Comparison of ENCODE assay signal across 10 mouse cellular contexts in genomic region chr15:30647679-30648311, GRCm38 (mm10).
DNase-seq lines count a peak whose midpoint lies in the region; ATAC-seq and TF ChIP-seq lines count a peak whose summit lies in the region.
"Had no signal": no experiment of that assay in that cellular context is flagged by ENCODE, and none has a peak within 500 bp of the region (broad histone marks: within the 10 kb centered on the region; RNA-seq: fewer than 3 reads in every experiment).

No protein-coding gene starts in this region.

- peaks cover 5% of the 10 kb centered on the region; the same call in 1 of the 2 replicates for H3K4me1 ChIP-seq in hindbrain, postnatal 0 days (ENCODE audit: insufficient read depth, low read length)
- H3K4me1 ChIP-seq in hindbrain, embryonic 12.5 days = peaks cover 11% of the 10 kb centered on the region
- peaks cover 17% of the 10 kb centered on the region for H3K4me1 ChIP-seq in midbrain, embryonic 15.5 days
- peaks cover 15% of the 10 kb centered on the region; the same call in 1 of the 2 replicates for H3K4me1 ChIP-seq in midbrain, embryonic 16.5 days (ENCODE audit: control insufficient read depth, insufficient read depth, low read length)
- H3K4me1 ChIP-seq in embryonic facial prominence, embryonic 13.5 days = peaks cover 12% of the 10 kb centered on the region
- peaks cover 8% of the 10 kb centered on the region; the same call in 1 of the 2 replicates for H3K4me1 ChIP-seq in stomach, embryonic 15.5 days

- no peak overlapping the region for H3K9ac ChIP-seq in hindbrain, postnatal 0 days (replicated peaks; ENCODE audit: low read length)
- H3K9ac ChIP-seq in hindbrain, embryonic 12.5 days = no peak overlapping the region
- no peak overlapping the region for H3K9ac ChIP-seq in midbrain, embryonic 15.5 days
- H3K9ac ChIP-seq in midbrain, embryonic 16.5 days (ENCODE audit: low read depth, low read length) = no peak overlapping the region
- H3K9ac ChIP-seq in embryonic facial prominence, embryonic 13.5 days = no peak overlapping the region
- H3K9ac ChIP-seq in stomach, embryonic 15.5 days = no peak overlapping the region

- 39% methylated on average over 7 of the region's 7 CpGs for WGBS in hindbrain, postnatal 0 days
- WGBS in hindbrain, embryonic 12.5 days = 47% methylated on average over 7 of the region's 7 CpGs
- WGBS in midbrain, embryonic 15.5 days = 38% methylated on average over 7 of the region's 7 CpGs
- WGBS in midbrain, embryonic 16.5 days = 41% methylated on average over 7 of the region's 7 CpGs
- 41% methylated on average over 7 of the region's 7 CpGs for WGBS in embryonic facial prominence, embryonic 13.5 days
- 46% methylated on average over 7 of the region's 7 CpGs for WGBS in stomach, embryonic 15.5 days

- H3K9me3 ChIP-seq in hindbrain, postnatal 0 days (ENCODE audit: low read length) = no peaks in the 10 kb centered on the region
- no peaks in the 10 kb centered on the region for H3K9me3 ChIP-seq in hindbrain, embryonic 12.5 days (replicated peaks)
- H3K9me3 ChIP-seq in midbrain, embryonic 15.5 days = no peaks in the 10 kb centered on the region
- no peaks in the 10 kb centered on the region for H3K9me3 ChIP-seq in midbrain, embryonic 16.5 days (replicated peaks; ENCODE audit: control insufficient read depth, low read length, poor library complexity, severe bottlenecking)
- no peaks in the 10 kb centered on the region for H3K9me3 ChIP-seq in embryonic facial prominence, embryonic 13.5 days
- no peaks in the 10 kb centered on the region for H3K9me3 ChIP-seq in stomach, embryonic 15.5 days

- peak overlapping the region; percentile 92 for H3K4me2 ChIP-seq in hindbrain, postnatal 0 days (ENCODE audit: low read depth, low read length)
- H3K4me2 ChIP-seq in hindbrain, embryonic 12.5 days (replicated peaks) = no peak overlapping the region
- peak overlapping the region; percentile 88; the same call in 1 of the 2 replicates for H3K4me2 ChIP-seq in midbrain, embryonic 15.5 days
- no peak overlapping the region for H3K4me2 ChIP-seq in midbrain, embryonic 16.5 days (ENCODE audit: low read length)
- H3K4me2 ChIP-seq in embryonic facial prominence, embryonic 13.5 days = peak overlapping the region; percentile 98
- H3K4me2 ChIP-seq in stomach, embryonic 15.5 days = no peak overlapping the region

- no peak for TF ChIP-seq CTCF in hindbrain, postnatal 0 days (IDR thresholded peaks at IDR 0.05; ENCODE audit: low read depth)

- no peaks in the 10 kb centered on the region for H3K27me3 ChIP-seq in hindbrain, postnatal 0 days (ENCODE audit: insufficient read depth, low read length)
- peaks cover 14% of the 10 kb centered on the region; the same call in 1 of the 2 replicates for H3K27me3 ChIP-seq in hindbrain, embryonic 12.5 days
- H3K27me3 ChIP-seq in midbrain, embryonic 15.5 days (replicated peaks) = no peaks in the 10 kb centered on the region
- no peaks in the 10 kb centered on the region for H3K27me3 ChIP-seq in midbrain, embryonic 16.5 days (ENCODE audit: control insufficient read depth, insufficient read depth, low read depth, low read length)
- peaks cover 42% of the 10 kb centered on the region for H3K27me3 ChIP-seq in embryonic facial prominence, embryonic 13.5 days
- peaks cover 17% of the 10 kb centered on the region for H3K27me3 ChIP-seq in stomach, embryonic 15.5 days (replicated peaks)

- ATAC-seq in hindbrain, postnatal 0 days = no peak
- no peak for ATAC-seq in hindbrain, embryonic 12.5 days (ENCODE audit: low FRiP score)
- no peak for ATAC-seq in midbrain, embryonic 15.5 days (replicated peaks)
- ATAC-seq in midbrain, embryonic 16.5 days = no peak
- ATAC-seq in embryonic facial prominence, embryonic 13.5 days (ENCODE audit: insufficient number of reproducible peaks, insufficient read depth, low FRiP score, low TSS enrichment, low read depth) = no peak
- ATAC-seq in stomach, embryonic 15.5 days (ENCODE audit: insufficient read depth, low FRiP score, low read depth) = no peak
- no peak for ATAC-seq in megakaryocyte-erythroid progenitor cell, adult 5-6 weeks (replicated peaks; ENCODE audit: low FRiP score, low TSS enrichment, poor library complexity, severe bottlenecking)
- ATAC-seq: activated CD4-positive, CD25-positive, alpha-beta regulatory T cell, adult 4 months had no signal

- H3K27ac ChIP-seq in hindbrain, postnatal 0 days = no peak overlapping the region
- H3K27ac ChIP-seq in hindbrain, embryonic 12.5 days = no peak overlapping the region
- no peak overlapping the region for H3K27ac ChIP-seq in midbrain, embryonic 15.5 days
- no peak overlapping the region for H3K27ac ChIP-seq in midbrain, embryonic 16.5 days (ENCODE audit: low read length)
- no peak overlapping the region for H3K27ac ChIP-seq in embryonic facial prominence, embryonic 13.5 days
- no peak overlapping the region for H3K27ac ChIP-seq in stomach, embryonic 15.5 days

- no peaks in the 10 kb centered on the region for H3K36me3 ChIP-seq in hindbrain, postnatal 0 days (ENCODE audit: insufficient read depth, low read length)
- no peaks in the 10 kb centered on the region for H3K36me3 ChIP-seq in hindbrain, embryonic 12.5 days
- no peaks in the 10 kb centered on the region for H3K36me3 ChIP-seq in midbrain, embryonic 15.5 days (replicated peaks)
- H3K36me3 ChIP-seq in midbrain, embryonic 16.5 days (ENCODE audit: control insufficient read depth, insufficient read depth, low read length) = no peaks in the 10 kb centered on the region; the same call in 1 of the 2 replicates
- no peaks in the 10 kb centered on the region for H3K36me3 ChIP-seq in embryonic facial prominence, embryonic 13.5 days
- H3K36me3 ChIP-seq in stomach, embryonic 15.5 days = no peaks in the 10 kb centered on the region

- no peak for DNase-seq in hindbrain, postnatal 0 days (ENCODE audit: low spot score)
- no peak for DNase-seq in urinary bladder, postnatal 14 days (ENCODE audit: low spot score)
- DNase-seq: thymus, postnatal 25 days had no signal

- no peak overlapping the region for H3K4me3 ChIP-seq in hindbrain, postnatal 0 days (ENCODE audit: low read length)
- H3K4me3 ChIP-seq in hindbrain, embryonic 12.5 days = no peak overlapping the region
- no peak overlapping the region for H3K4me3 ChIP-seq in midbrain, embryonic 15.5 days
- no peak overlapping the region for H3K4me3 ChIP-seq in midbrain, embryonic 16.5 days (ENCODE audit: low read depth, low read length)
- peak overlapping the region; percentile 57; the same call in 1 of the 2 replicates for H3K4me3 ChIP-seq in embryonic facial prominence, embryonic 13.5 days
- H3K4me3 ChIP-seq in stomach, embryonic 15.5 days (replicated peaks) = 0 out of 2 replicates have a peak overlapping the region, but pooled peaks have one; percentile 53

Comparison
In these comparisons a context has a peak if more than half of its experiments do, and no peak if none do; other contexts are left out.
1. H3K4me2 ChIP-seq: peak in hindbrain, postnatal 0 days (single experiment), midbrain, embryonic 15.5 days (single experiment) and embryonic facial prominence, embryonic 13.5 days (single experiment); none in hindbrain, embryonic 12.5 days (single experiment), midbrain, embryonic 16.5 days (single experiment) and stomach, embryonic 15.5 days (single experiment).
2. H3K4me3 ChIP-seq: peak in embryonic facial prominence, embryonic 13.5 days (single experiment) and stomach, embryonic 15.5 days (single experiment); none in hindbrain, postnatal 0 days (single experiment), hindbrain, embryonic 12.5 days (single experiment), midbrain, embryonic 15.5 days (single experiment) and midbrain, embryonic 16.5 days (single experiment).